Mouse (Mus musculus) lung, postnatal 0 days (tissue): ENCODE measurements around the gene Dlgap4. TPM values are rescaled to one million over a fixed set of nuclear protein-coding genes. Genes with fewer than 3 reads are reported as not detected.
A peak's percentile ranks its signal among the peaks of the same experiment; 100 is the strongest.

Source experiments
- ATAC-seq: fragments of 200-750 bp; cut with Nextera tagmentation; 2 replicates; pipeline ENCODE4 v1.8.0; 2017; ENCODE audit warnings: moderate library complexity
- DNase-seq: peaks from one replicate; pipeline ENCODE4 v3.0.0-alpha.2; 2016; ENCODE audit warnings: low spot score
- H3K27ac ChIP-seq: fragments of 300-500 bp; sonication (generic); 2 replicates; pipeline ENCODE4 v1.5.1; 2014; ENCODE audit warnings: antibody characterized with exemption, mild to moderate bottlenecking, low read length, mixed read lengths
- H3K27me3 ChIP-seq: fragments of 300-500 bp; sonication (generic); replicated peaks from 2 replicates; pipeline ENCODE4 v1.6.1; 2014; ENCODE audit warnings: low read length, mixed read lengths; ENCODE audit not compliant: insufficient read depth
- H3K36me3 ChIP-seq: fragments of 300-500 bp; sonication (generic); 2 replicates; pipeline ENCODE4 v1.6.1; 2014; ENCODE audit warnings: low read length, mixed read lengths; ENCODE audit not compliant: insufficient read depth
- H3K4me1 ChIP-seq: fragments of 300-500 bp; sonication (generic); 2 replicates; pipeline ENCODE4 v1.6.1; 2014; ENCODE audit warnings: antibody characterized with exemption, low read depth, low read length, mixed read lengths; ENCODE audit not compliant: insufficient read depth
- H3K4me2 ChIP-seq: fragments of 300-500 bp; sonication (generic); replicated peaks from 2 replicates; pipeline ENCODE4 v1.6.1; 2014; ENCODE audit warnings: low read depth, mild to moderate bottlenecking, low read length, moderate library complexity, mixed read lengths
- H3K4me3 ChIP-seq: fragments of 300-500 bp; sonication (generic); 2 replicates; pipeline ENCODE4 v1.5.1; 2014; ENCODE audit warnings: low read depth, low read length
- H3K9ac ChIP-seq: fragments of 300-500 bp; sonication (generic); replicated peaks from 2 replicates; pipeline ENCODE4 v1.6.1; 2014; ENCODE audit warnings: low read depth, mild to moderate bottlenecking
- H3K9me3 ChIP-seq: fragments of 300-500 bp; sonication (generic); 2 replicates; pipeline ENCODE4 v1.6.1; 2016; ENCODE audit warnings: low read length, mixed read lengths
- CTCF ChIP-seq: IDR thresholded peaks from 2 replicates; pipeline ENCODE4 v1.5.1; 2016; ENCODE audit warnings: antibody characterized with exemption, mild to moderate bottlenecking
- EP300 ChIP-seq: IDR thresholded peaks from 2 replicates; pipeline ENCODE4 v1.6.1; 2016; ENCODE audit warnings: antibody characterized with exemption, mild to moderate bottlenecking, control low read depth
- WGBS: fragments of 180-500 bp; shearing (Covaris S2); extraction: QIAGEN DNeasy Blood & Tissue Kit; methylation state at CpG from one replicate; pipeline ENCODE4 v1.1.7; 2014; 5-methylcytosine and 5-hydroxymethylcytosine counted together
- polyA plus RNA-seq: library from polyadenylated mRNA; unstranded; fragments of >200 nt; fragmentation: Nextera tagmentation; extraction: Ambion mirVana; gene quantifications from 2 replicates; pipeline ENCODE4 v1.2.1, GENCODE M21; 2015

Gene Dlgap4
- polyA plus RNA-seq, result 70.3 and 74.0 TPM in 2 replicates

DNA sequence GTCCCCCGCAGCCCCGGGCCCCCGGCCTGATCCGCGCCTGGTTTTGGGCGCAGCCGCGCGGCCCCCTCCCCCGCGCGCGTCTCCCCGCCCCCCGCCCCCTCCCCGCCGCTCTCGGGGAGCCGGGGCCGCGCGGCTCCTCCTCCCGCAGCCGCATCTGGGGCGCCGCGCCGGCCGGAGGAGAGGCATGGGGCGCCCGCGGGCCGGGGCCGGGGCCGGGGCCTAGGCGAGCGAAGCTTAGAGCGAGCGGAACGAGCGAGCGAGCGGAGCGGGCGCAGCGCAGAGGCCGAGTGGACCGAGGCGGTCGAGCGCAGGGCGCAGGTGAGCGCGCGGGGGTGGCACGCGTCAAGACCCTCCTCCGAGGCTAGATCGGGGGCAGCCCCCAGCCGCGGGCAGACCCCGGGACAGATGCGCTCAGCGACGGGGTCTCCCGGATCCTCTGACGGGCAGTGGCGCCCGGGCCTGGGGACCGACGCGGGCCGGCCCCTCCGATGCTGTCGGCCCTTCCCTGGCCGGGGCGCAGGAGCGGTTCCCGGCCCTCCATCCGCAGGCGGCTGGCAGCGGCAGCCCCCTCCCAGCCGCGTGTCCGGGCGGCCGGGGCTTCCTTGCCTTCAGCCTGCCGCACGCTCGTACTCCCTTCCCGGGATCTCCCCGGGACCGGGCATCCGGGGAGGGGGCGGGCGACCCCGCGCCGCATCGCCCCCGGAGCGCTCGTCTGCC, at the start of gene Dlgap4:
Dlgap4 (plus strand) TSS at position 165 of the 717 bp plus-strand sequence.
- DNase-seq (peak; percentile 14), ATAC-seq (peak; percentile 58)
- Histone ChIP-seq H3K4me1 (no peaks in the 10 kb centered on the region), H3K9ac (no peak within 1 kb of the TSS), H3K36me3 (no peaks in the 10 kb centered on the region), H3K4me2 (peak within 1 kb of the TSS; percentile 97), H3K4me3 (peak within 1 kb of the TSS; percentile 54), H3K27me3 (peaks cover 26% of the 10 kb centered on the region), H3K27ac (no peak within 1 kb of the TSS), H3K9me3 (no peaks in the 10 kb centered on the region)
- 3% methylated on average over 35 of the region's 103 CpGs for WGBS
- no peak for TF ChIP-seq EP300
- no peak for TF ChIP-seq CTCF

DNA sequence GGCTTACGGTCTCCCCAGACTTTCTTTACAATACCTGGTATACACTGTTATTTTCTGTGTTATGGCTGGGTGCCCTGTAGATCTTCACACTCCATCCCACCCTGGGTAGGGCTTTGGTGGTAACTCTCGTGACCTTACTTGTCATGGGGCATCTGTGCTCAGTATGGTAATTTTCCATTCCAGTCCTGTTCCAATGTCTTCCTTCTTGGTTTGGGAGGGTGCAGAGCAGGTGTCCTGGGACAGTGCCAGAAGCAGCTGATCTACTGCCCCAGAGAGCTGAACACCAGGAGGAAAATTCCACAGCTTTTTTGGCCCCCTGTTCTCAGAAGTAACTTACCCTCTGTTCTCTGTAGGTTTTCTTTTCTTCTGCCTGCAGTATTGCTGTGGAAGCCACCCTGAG, 47.0 kb upstream of the Dlgap4 start:
- H3K4me3 ChIP-seq, result no peak overlapping the region
- no peak overlapping the region for H3K9ac ChIP-seq
- no peak for DNase-seq
- no peak for ATAC-seq
- H3K27ac ChIP-seq, result no peak overlapping the region
- peaks cover 14% of the 10 kb centered on the region for H3K36me3 ChIP-seq
- no peak overlapping the region for H3K4me2 ChIP-seq
- H3K27me3 ChIP-seq, result no peaks in the 10 kb centered on the region
- TF ChIP-seq CTCF (no peak), EP300 (no peak)
- no peaks in the 10 kb centered on the region for H3K4me1 ChIP-seq
- WGBS, result 84% methylated on average over 2 of the region's 2 CpGs
- no peaks in the 10 kb centered on the region for H3K9me3 ChIP-seq

DNA sequence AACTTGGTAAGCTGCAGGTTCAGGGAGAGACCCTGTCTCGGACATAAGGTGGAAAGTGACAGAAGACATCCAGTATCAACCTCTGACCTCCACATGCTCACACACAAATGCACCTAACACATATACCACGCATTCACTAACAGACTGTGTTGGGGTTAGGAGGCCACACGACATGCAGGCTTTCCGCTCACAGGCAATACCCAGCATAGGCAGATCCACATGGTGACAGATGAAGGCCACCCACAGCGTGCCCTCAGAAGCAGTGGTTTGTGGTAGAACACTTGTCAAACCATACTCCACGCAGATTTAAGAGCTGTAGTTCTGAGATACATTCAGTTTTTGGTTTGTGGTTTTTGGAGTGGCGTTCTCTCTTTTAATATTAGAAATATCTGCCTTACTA, 44.9 kb upstream of the Dlgap4 start:
- peaks cover 14% of the 10 kb centered on the region for H3K36me3 ChIP-seq
- no peak overlapping the region for H3K4me2 ChIP-seq
- ATAC-seq, result no peak
- H3K4me1 ChIP-seq, result no peaks in the 10 kb centered on the region
- no peaks in the 10 kb centered on the region for H3K27me3 ChIP-seq
- no peak overlapping the region for H3K4me3 ChIP-seq
- H3K9me3 ChIP-seq, result no peaks in the 10 kb centered on the region
- no peak for DNase-seq
- no peak for TF ChIP-seq CTCF
- TF ChIP-seq EP300, result no peak
- no peak overlapping the region for H3K27ac ChIP-seq
- H3K9ac ChIP-seq, result no peak overlapping the region
- 86% methylated on average over 7 of the region's 7 CpGs for WGBS

DNA sequence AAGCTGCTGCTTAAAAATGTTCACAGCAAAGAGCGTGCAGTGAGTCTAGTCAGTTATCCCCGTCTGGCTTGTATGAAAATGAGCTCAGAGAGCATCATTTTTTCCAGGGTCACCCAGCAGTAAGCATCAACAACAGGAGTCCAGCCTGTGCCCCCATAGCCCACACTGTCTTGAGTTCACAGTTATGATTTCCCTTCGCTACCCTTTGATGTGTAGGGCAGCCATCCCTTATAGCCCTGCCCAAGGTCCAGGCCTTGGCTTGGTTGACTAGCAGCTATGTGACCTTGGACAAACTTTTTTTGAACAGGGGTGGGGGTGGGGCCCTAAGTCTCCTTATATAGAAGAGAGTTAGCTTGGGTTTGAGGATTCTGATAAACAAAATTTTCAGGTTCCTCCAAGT, 44.2 kb upstream of the Dlgap4 start:
- no peak overlapping the region for H3K4me2 ChIP-seq
- DNase-seq, result no peak
- WGBS, result 89% methylated on average over 3 of the region's 3 CpGs
- peaks cover 14% of the 10 kb centered on the region for H3K36me3 ChIP-seq
- H3K9ac ChIP-seq, result no peak overlapping the region
- no peaks in the 10 kb centered on the region for H3K9me3 ChIP-seq
- ATAC-seq, result no peak
- no peaks in the 10 kb centered on the region for H3K27me3 ChIP-seq
- no peaks in the 10 kb centered on the region for H3K4me1 ChIP-seq
- H3K4me3 ChIP-seq, result no peak overlapping the region
- no peak for TF ChIP-seq CTCF
- H3K27ac ChIP-seq, result no peak overlapping the region

DNA sequence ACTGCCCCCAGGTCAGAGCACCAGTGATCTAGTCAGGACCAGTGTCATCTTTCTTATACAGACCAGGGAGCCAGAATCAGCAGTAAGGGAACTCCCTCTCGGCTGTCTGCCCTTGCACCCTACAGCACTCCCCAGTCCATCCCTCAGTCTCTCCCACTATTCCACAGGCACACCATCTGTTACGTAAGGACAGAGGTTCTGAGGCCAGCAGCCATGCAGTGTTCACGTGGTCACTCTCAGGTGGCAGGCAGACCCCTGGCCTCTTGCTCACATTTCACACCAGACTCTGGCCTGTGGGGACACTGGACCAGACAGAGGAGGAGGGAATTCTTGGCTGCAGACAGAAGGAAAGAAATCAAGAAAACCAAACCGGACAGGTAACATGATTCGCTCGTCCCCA, 42.0 kb upstream of the Dlgap4 start:
- Histone ChIP-seq H3K27me3 (no peaks in the 10 kb centered on the region), H3K36me3 (peaks cover 14% of the 10 kb centered on the region), H3K4me3 (no peak overlapping the region), H3K9me3 (no peaks in the 10 kb centered on the region), H3K27ac (no peak overlapping the region), H3K9ac (no peak overlapping the region), H3K4me1 (no peaks in the 10 kb centered on the region), H3K4me2 (no peak overlapping the region)
- TF ChIP-seq CTCF (no peak), EP300 (no peak)
- 65% methylated on average over 6 of the region's 6 CpGs for WGBS
- ATAC-seq, result no peak
- DNase-seq, result no peak

DNA sequence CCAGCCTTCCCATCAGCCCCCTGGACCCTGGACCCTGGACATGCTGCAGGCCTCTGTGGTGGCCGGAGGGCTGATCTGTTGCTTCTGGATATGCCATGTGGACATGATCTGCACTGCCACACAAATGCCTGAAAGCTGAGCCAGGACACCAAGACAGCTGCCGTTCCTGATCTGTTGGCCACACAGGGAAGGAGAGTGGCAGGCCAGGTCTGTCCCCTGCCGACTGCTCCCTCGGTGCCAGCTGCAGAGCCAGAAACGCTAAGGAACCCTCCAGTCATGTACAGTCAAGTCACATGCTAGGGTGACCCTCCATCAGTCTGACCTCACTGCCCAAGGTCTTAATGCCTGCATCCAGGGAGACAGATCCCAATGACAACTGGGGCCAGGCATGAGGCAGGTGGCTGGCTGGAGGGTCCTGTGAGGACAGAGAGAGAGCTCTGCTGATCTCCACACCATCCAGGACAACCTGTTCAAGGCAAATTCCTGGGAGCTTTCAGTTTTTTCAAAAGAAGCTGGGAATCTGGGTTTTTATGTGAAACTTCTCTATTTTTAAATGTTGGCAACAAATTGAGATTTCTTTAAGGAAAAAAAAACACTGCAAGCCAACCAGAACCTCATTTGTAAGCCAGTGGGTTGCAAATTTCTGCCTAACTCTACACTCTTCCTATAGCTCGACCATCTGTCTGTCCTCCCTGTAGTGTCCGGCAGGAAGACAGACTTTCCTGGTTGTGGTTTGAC, 36.5 kb upstream of the Dlgap4 start:
- H3K9me3 ChIP-seq, result no peaks in the 10 kb centered on the region
- no peak overlapping the region for H3K9ac ChIP-seq
- 0 out of 2 replicates have a peak, but pooled peaks cover 3% of the 10 kb centered on the region for H3K27me3 ChIP-seq
- ATAC-seq, result no peak
- TF ChIP-seq EP300, result no peak
- H3K4me3 ChIP-seq, result no peak overlapping the region
- no peaks in the 10 kb centered on the region for H3K36me3 ChIP-seq
- no peak for DNase-seq
- 72% methylated on average over 7 of the region's 7 CpGs for WGBS
- no peaks in the 10 kb centered on the region for H3K4me1 ChIP-seq
- no peak overlapping the region for H3K4me2 ChIP-seq
- H3K27ac ChIP-seq, result no peak overlapping the region
